Mouse (Mus musculus): Measurements from ENCODE around the gene Gm17349.

DNA sequence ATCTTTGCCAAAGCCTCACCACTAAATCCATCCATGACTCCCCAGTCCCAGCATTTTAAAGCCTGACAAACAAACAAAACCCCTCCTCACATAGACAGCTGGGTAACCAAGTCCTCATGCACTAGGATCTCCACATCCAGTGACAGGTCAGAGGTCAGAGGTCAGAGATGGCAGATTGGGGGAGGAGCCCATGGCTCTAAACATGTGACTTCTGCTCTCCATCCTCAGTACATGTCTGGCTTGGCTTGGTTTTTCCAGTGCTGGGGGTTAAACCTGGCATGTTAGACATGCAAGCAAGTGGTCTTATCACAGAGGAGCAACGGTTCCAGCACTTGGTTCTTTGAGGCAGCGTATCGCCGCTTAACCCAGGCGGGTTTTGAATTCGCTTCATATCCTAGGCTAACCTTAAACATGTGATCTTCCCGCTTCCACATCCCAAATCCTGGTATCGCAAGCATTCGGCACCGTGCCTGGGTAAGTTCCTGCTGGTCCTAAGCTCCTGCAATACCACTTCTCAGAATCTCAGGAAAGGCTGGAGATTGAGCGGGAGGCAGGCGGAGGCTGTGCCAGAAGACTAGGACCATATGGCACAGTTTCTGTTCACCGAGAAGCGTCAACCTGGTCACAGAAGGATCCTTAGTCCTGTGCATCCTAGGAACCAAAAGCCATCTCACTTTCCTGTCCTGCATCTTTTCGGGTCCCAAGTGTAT lies 44.0 kb downstream of the Gm17349 start:
- TF ChIP-seq POLR2A (IDR thresholded peaks at IDR 0.05; ENCODE audit: borderline replicate concordance, low read depth, low read length) (no peak), CTCF (IDR thresholded peaks at IDR 0.05; ENCODE audit: low read depth, low read length) (no peak)
